Mouse (Mus musculus) kidney, embryonic 16.5 days (tissue): ENCODE data around the gene Sf3b2. TPM values are rescaled to one million over a fixed set of nuclear protein-coding genes. Genes with fewer than 3 reads are reported as not detected.

Source experiments
- ATAC-seq: fragments of 200-750 bp; cut with Nextera tagmentation; 2 replicates; pipeline ENCODE4 v1.8.0; 2017; ENCODE audit warnings: moderate TSS enrichment; ENCODE audit not compliant: low FRiP score, low TSS enrichment
- H3K27ac ChIP-seq: fragments of 300-500 bp; sonication (generic); 2 replicates; pipeline ENCODE4 v1.5.1; 2014; ENCODE audit warnings: low read length
- H3K27me3 ChIP-seq: fragments of 300-500 bp; sonication (generic); 2 replicates; pipeline ENCODE4 v1.6.1; 2014; ENCODE audit warnings: low read length, control low read depth, mixed read lengths; ENCODE audit not compliant: insufficient read depth
- H3K36me3 ChIP-seq: fragments of 300-500 bp; sonication (generic); 2 replicates; pipeline ENCODE4 v1.6.1; 2014; ENCODE audit warnings: low read length, control low read depth, mixed read lengths; ENCODE audit not compliant: insufficient read depth
- H3K4me1 ChIP-seq: fragments of 300-500 bp; sonication (generic); 2 replicates; pipeline ENCODE4 v1.6.1; 2014; ENCODE audit warnings: low read length, control low read depth, mixed read lengths; ENCODE audit not compliant: insufficient read depth
- H3K4me2 ChIP-seq: fragments of 300-500 bp; sonication (generic); replicated peaks from 2 replicates; pipeline ENCODE4 v1.6.1; 2014; ENCODE audit warnings: low read depth, low read length
- H3K4me3 ChIP-seq: fragments of 300-500 bp; sonication (generic); 2 replicates; pipeline ENCODE4 v1.5.1; 2014; ENCODE audit warnings: mild to moderate bottlenecking, low read length
- H3K9ac ChIP-seq: fragments of 300-500 bp; sonication (generic); replicated peaks from 2 replicates; pipeline ENCODE4 v1.6.1; 2014; ENCODE audit warnings: low read length
- H3K9me3 ChIP-seq: fragments of 300-500 bp; sonication (generic); 2 replicates; pipeline ENCODE4 v1.6.1; 2016; ENCODE audit warnings: low read length, control low read depth
- WGBS: fragments of 180-500 bp; shearing (Covaris S2); extraction: QIAGEN DNeasy Blood & Tissue Kit; methylation state at CpG from one replicate; pipeline ENCODE4 v1.1.7; 2014; 5-methylcytosine and 5-hydroxymethylcytosine counted together
- polyA plus RNA-seq: library from polyadenylated mRNA; unstranded; fragments of >200 nt; fragmentation: Nextera tagmentation; extraction: Ambion mirVana; gene quantifications from 2 replicates; pipeline ENCODE4 v1.2.1, GENCODE M21; 2015

The Sf3b2 gene
- polyA plus RNA-seq, result 344 and 387 TPM in 2 replicates

GRCm38 (mm10) chr19:5294972-5295735, at the start of gene Sf3b2:
Gene Sf3b2 (minus strand): TSS chr19:5295455.
- H3K4me1 ChIP-seq, result peaks cover 31% of the 10 kb centered on the region
- under 1% methylated on average over 45 of the region's 46 CpGs for WGBS
- peaks cover 23% of the 10 kb centered on the region; the same call in 1 of the 2 replicates for H3K36me3 ChIP-seq
- peak within 1 kb of the TSS; percentile 84 for H3K4me2 ChIP-seq
- H3K9ac ChIP-seq, result peak within 1 kb of the TSS; percentile 88
- peak within 1 kb of the TSS; percentile 84 for H3K27ac ChIP-seq
- peak; percentile 97 for ATAC-seq
- no peaks in the 10 kb centered on the region for H3K27me3 ChIP-seq
- no peaks in the 10 kb centered on the region for H3K9me3 ChIP-seq
- peak within 1 kb of the TSS; percentile 88 for H3K4me3 ChIP-seq

DNA sequence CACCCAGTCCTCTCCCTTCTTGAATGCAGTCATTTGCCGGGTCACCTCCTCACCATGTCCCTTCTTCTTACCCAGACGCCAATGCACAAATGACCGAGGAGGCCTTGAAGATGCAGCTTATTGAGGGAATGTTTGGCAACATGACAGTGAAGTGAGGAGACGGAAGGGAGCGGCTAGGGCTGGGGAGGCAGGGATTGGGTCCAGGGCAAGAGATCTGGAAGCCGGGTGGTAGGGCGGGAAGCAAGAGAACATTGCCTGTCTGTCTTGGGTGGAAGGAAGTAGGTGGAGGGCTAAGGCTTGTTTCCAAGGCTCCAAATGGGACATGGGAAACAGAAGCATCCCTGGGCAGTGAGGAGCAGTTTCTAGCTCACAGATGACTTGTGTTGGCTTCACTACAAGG, 46.1 kb upstream of the Sf3b2 start:
- Histone ChIP-seq H3K4me3 (no peak overlapping the region), H3K36me3 (no peaks in the 10 kb centered on the region), H3K9me3 (no peaks in the 10 kb centered on the region), H3K27me3 (no peaks in the 10 kb centered on the region), H3K4me2 (no peak overlapping the region), H3K9ac (no peak overlapping the region), H3K27ac (no peak overlapping the region), H3K4me1 (no peaks in the 10 kb centered on the region)
- ATAC-seq, result no peak
- WGBS, result 90% methylated on average over 7 of the region's 7 CpGs

DNA sequence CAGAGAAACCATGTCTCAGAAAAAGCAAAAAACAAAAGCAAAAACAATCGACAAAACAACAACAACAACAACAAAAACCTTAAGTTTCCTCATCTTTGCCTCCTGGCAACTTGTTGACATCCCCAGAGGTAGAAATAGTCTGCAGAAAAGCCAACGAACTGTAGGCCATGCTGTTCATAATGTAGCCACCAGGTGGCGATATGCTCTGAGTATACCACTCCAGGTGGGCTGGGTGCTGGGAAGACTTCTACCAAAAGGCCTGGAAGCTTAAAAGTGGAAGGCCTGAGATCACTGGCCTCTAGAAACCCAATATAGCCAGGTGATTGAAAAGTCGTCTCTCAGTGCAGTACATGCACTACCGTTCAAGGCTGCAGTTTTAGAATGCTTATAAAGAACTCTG, 42.7 kb upstream of the Sf3b2 start:
- no peak overlapping the region for H3K4me2 ChIP-seq
- H3K27me3 ChIP-seq, result no peaks in the 10 kb centered on the region
- no peak overlapping the region for H3K27ac ChIP-seq
- H3K9me3 ChIP-seq, result no peaks in the 10 kb centered on the region
- H3K4me1 ChIP-seq, result peaks cover 3% of the 10 kb centered on the region; the same call in 1 of the 2 replicates
- no peak overlapping the region for H3K9ac ChIP-seq
- no peak for ATAC-seq
- H3K4me3 ChIP-seq, result no peak overlapping the region
- WGBS, result 14% methylated on average over 5 of the region's 5 CpGs
- H3K36me3 ChIP-seq, result no peaks in the 10 kb centered on the region

DNA sequence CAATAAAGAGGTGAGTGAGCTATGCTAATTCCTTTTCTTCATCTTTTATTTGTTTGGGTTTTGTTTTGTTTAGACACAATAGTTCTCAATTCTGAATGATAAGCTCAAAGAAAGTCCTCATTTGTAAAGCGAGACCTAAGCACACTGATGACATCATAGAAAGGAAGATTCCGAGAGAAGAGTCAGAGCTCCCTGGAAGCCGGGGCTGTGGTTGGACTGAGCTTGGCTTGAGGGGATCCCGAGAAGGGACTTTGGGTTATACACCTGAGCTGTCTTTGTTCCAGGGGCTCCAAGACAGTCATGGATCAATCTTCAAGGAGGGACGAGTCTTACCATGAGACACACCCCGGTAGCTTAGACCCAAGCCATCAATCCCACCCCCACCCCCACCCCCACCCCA, 40.2 kb upstream of the Sf3b2 start, which contains the start of gene Catsper1:
Gene Catsper1, plus strand, starts transcription at position 301 of the 400 bp plus-strand sequence.
- no peaks in the 10 kb centered on the region for H3K9me3 ChIP-seq
- 89% methylated on average over 6 of the region's 6 CpGs for WGBS
- peaks cover 3% of the 10 kb centered on the region; the same call in 1 of the 2 replicates for H3K4me1 ChIP-seq
- no peaks in the 10 kb centered on the region for H3K27me3 ChIP-seq
- no peak within 1 kb of the TSS for H3K4me2 ChIP-seq
- no peak within 1 kb of the TSS for H3K27ac ChIP-seq
- no peaks in the 10 kb centered on the region for H3K36me3 ChIP-seq
- ATAC-seq, result no peak
- no peak within 1 kb of the TSS for H3K4me3 ChIP-seq
- no peak within 1 kb of the TSS; the same call in 1 of the 2 replicates for H3K9ac ChIP-seq

DNA sequence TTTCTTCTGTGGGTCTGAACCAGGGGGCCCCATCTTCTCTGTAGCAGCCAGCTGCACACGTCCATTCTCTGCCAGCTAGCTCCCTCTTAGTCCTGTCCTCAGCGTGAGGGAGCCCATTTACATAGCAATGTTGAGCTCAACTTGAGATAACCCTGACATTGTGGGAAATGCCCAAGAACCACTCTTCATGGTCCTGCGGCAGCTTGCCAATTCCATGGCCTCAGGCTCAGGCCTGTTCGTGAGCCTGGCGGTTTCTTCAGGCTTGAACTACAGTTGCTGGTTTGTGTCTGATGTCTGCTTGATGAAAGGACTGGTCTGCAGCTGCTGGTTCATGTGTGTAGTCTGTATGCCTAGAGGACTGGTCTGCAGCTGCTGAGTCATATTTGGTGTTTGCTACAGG, 39.5 kb upstream of the Sf3b2 start:
- no peaks in the 10 kb centered on the region for H3K36me3 ChIP-seq
- WGBS, result 65% methylated on average over 5 of the region's 5 CpGs
- no peaks in the 10 kb centered on the region for H3K27me3 ChIP-seq
- no peak overlapping the region; the same call in 1 of the 2 replicates for H3K9ac ChIP-seq
- H3K9me3 ChIP-seq, result no peaks in the 10 kb centered on the region
- no peak overlapping the region for H3K27ac ChIP-seq
- no peak overlapping the region for H3K4me3 ChIP-seq
- no peak overlapping the region for H3K4me2 ChIP-seq
- ATAC-seq, result no peak
- H3K4me1 ChIP-seq, result peaks cover 3% of the 10 kb centered on the region; the same call in 1 of the 2 replicates

GRCm38 (mm10) chr19:5327970-5328369, 32.7 kb upstream of the Sf3b2 start:
- H3K4me1 ChIP-seq, result no peaks in the 10 kb centered on the region; the same call in 1 of the 2 replicates
- H3K9ac ChIP-seq, result no peak overlapping the region
- H3K36me3 ChIP-seq, result no peaks in the 10 kb centered on the region
- peak; percentile 57; the same call in 1 of the 2 replicates for ATAC-seq
- H3K9me3 ChIP-seq, result no peaks in the 10 kb centered on the region
- no peak overlapping the region for H3K4me2 ChIP-seq
- peak overlapping the region; percentile 61 for H3K27ac ChIP-seq
- 77% methylated on average over 19 of the region's 19 CpGs for WGBS
- no peak overlapping the region for H3K4me3 ChIP-seq
- H3K27me3 ChIP-seq, result no peaks in the 10 kb centered on the region

DNA sequence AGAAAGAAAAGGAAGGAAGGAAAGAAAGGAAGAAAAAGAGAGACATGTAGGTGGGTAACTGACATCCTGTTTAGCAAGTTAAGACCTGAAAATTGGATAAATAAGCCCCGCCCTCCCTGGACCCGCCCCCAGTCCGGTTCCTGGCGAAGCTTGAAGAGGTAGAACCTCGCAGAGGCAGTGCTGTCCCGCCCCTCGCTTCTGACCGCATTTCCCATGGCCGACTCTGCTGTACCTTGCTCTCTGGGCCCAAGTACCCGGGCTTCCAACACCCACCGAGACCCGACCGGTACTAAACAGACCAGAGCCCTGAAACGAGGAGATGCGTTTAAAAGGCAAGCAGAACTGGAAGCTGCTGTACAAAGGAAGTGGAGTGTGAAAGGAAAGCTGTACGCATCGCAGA, 28.5 kb upstream of the Sf3b2 start:
- peak overlapping the region; percentile 50 for H3K4me2 ChIP-seq
- no peaks in the 10 kb centered on the region for H3K9me3 ChIP-seq
- peak overlapping the region; percentile 25 for H3K4me3 ChIP-seq
- no peak for ATAC-seq
- peak overlapping the region; percentile 16; the same call in 1 of the 2 replicates for H3K27ac ChIP-seq
- H3K36me3 ChIP-seq, result no peaks in the 10 kb centered on the region
- H3K4me1 ChIP-seq, result no peaks in the 10 kb centered on the region; the same call in 1 of the 2 replicates
- H3K9ac ChIP-seq, result no peak overlapping the region
- WGBS, result 28% methylated on average over 17 of the region's 17 CpGs
- H3K27me3 ChIP-seq, result no peaks in the 10 kb centered on the region

DNA sequence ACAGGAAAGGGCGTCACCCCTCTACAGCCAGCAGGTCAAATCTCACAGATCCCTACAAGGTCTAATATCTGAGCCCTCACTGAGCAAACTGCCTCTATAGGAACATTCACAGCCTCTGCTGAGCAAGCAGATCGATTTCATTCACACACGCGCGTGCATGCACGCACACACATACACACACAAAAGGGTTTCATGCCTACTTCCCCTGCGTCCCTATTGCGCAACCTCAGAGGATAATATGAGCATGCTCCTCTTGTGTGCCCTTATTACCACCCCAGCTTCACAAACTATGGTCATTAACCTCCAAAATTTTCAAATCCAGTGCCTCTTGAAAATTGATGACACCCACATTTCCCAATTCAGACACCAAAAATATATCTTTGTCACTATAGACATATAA, 17.9 kb upstream of the Sf3b2 start:
- Histone ChIP-seq H3K4me1 (no peaks in the 10 kb centered on the region), H3K36me3 (no peaks in the 10 kb centered on the region), H3K4me2 (no peak overlapping the region), H3K4me3 (no peak overlapping the region), H3K27me3 (no peaks in the 10 kb centered on the region), H3K27ac (no peak overlapping the region), H3K9ac (no peak overlapping the region), H3K9me3 (peaks cover 3% of the 10 kb centered on the region; the same call in 1 of the 2 replicates)
- WGBS, result 90% methylated on average over 8 of the region's 8 CpGs
- ATAC-seq, result no peak

GRCm38 (mm10) chr19:5309025-5309424, 13.8 kb upstream of the Sf3b2 start:
- H3K27me3 ChIP-seq, result no peaks in the 10 kb centered on the region
- no peak overlapping the region for H3K4me2 ChIP-seq
- H3K9me3 ChIP-seq, result peaks cover 13% of the 10 kb centered on the region
- no peak overlapping the region for H3K9ac ChIP-seq
- no peak for ATAC-seq
- WGBS, result 81% methylated on average over 7 of the region's 7 CpGs
- H3K36me3 ChIP-seq, result no peaks in the 10 kb centered on the region
- H3K4me3 ChIP-seq, result no peak overlapping the region
- no peak overlapping the region for H3K27ac ChIP-seq
- peaks cover 3% of the 10 kb centered on the region; the same call in 1 of the 2 replicates for H3K4me1 ChIP-seq
